Mouse (Mus musculus): ENCODE measurements around the gene Apex1. TPM values are rescaled to one million over a fixed set of nuclear protein-coding genes. Genes with fewer than 3 reads are reported as not detected.

The Apex1 gene
- polyA plus RNA-seq, 1 experiment from 2014 or later, result 92.1 TPM

GRCm38 (mm10) chr14:50973700-50974099 lies 48.9 kb downstream of the Apex1 start:
- TF ChIP-seq CTCF (IDR thresholded peaks at IDR 0.05; ENCODE audit: low read depth) (no peak), EP300 (optimal IDR thresholded peaks at IDR 0.05) (no peak)
- WGBS, result 36% methylated on average over 4 of the region's 4 CpGs
- H3K4me1 ChIP-seq (replicated peaks; ENCODE audit: control insufficient read depth, insufficient read depth), result no peaks in the 10 kb centered on the region
- H3K27me3 ChIP-seq (ENCODE audit: control insufficient read depth, insufficient read depth, low read length), result no peaks in the 10 kb centered on the region
- H3K9me3 ChIP-seq (ENCODE audit: control insufficient read depth, low read length), result no peaks in the 10 kb centered on the region
- DNase-seq (ENCODE audit: low spot score) (no peak), ATAC-seq (ENCODE audit: low FRiP score, low TSS enrichment) (no peak)
- H3K4me3 ChIP-seq (ENCODE audit: low read depth, low read length), result no peak overlapping the region
- H3K4me2 ChIP-seq (replicated peaks; ENCODE audit: low read depth), result no peak overlapping the region
- no peak overlapping the region for H3K27ac ChIP-seq (replicated peaks)
- no peak overlapping the region for H3K9ac ChIP-seq (ENCODE audit: low read length)
- no peaks in the 10 kb centered on the region for H3K36me3 ChIP-seq (ENCODE audit: control insufficient read depth, insufficient read depth, low read length)

DNA sequence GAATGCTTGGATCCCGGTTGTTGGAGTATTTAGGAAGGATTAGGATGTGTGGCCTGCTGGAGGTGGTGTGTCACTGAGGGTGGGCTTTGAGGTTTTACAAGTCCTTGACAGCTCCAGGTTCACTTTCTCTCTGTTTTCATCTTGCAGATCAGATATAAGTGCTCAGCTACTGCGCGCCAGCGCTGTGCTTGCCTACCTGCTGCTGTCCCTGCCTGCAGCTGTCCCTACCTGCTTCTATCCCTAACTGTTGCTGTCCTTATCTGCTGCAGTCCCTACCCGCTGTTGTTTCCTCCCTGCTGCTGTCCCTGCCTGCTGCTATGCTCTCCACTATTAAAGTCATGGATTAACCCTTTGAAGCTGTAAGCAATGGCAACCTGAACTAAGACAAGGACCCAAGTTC lies 50.2 kb downstream of the Apex1 start:
- no peak for DNase-seq (ENCODE audit: low spot score)
- ATAC-seq (ENCODE audit: low FRiP score, low TSS enrichment), result no peak
- Histone ChIP-seq H3K4me1 (replicated peaks; ENCODE audit: control insufficient read depth, insufficient read depth) (no peaks in the 10 kb centered on the region), H3K9ac (ENCODE audit: low read length) (no peak overlapping the region), H3K27me3 (ENCODE audit: control insufficient read depth, insufficient read depth, low read length) (no peaks in the 10 kb centered on the region), H3K4me2 (replicated peaks; ENCODE audit: low read depth) (no peak overlapping the region), H3K9me3 (ENCODE audit: control insufficient read depth, low read length) (no peaks in the 10 kb centered on the region), H3K4me3 (ENCODE audit: low read depth, low read length) (no peak overlapping the region), H3K27ac (replicated peaks) (no peak overlapping the region), H3K36me3 (ENCODE audit: control insufficient read depth, insufficient read depth, low read length) (no peaks in the 10 kb centered on the region)
- TF ChIP-seq EP300 (optimal IDR thresholded peaks at IDR 0.05) (no peak), CTCF (IDR thresholded peaks at IDR 0.05; ENCODE audit: low read depth) (no peak)
- WGBS, result 62% methylated on average over 5 of the region's 5 CpGs

DNA sequence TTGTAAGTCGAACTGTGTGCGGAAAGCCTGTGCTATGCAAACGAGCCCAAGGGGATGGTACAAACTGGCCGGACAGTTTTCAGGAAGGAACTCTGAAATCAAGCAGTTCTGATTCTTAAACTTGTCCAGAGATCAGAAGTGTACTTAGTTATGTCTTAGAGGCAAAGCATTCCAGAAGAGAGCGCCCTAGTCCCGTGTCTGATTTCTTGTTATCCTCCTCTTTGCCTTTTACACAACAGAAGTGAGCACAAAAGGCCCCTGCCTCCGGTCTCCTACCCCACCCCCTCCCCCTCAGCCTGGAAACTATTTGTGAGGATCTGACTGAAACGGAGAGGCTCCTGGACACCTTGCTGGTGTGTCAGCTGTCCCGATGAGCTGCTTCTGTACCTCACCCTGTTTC lies 51.9 kb downstream of the Apex1 start:
- Histone ChIP-seq H3K4me3 (ENCODE audit: low read depth, low read length) (no peak overlapping the region), H3K4me1 (replicated peaks; ENCODE audit: control insufficient read depth, insufficient read depth) (no peaks in the 10 kb centered on the region), H3K9ac (ENCODE audit: low read length) (no peak overlapping the region), H3K9me3 (ENCODE audit: control insufficient read depth, low read length) (no peaks in the 10 kb centered on the region), H3K4me2 (replicated peaks; ENCODE audit: low read depth) (no peak overlapping the region), H3K27me3 (ENCODE audit: control insufficient read depth, insufficient read depth, low read length) (no peaks in the 10 kb centered on the region), H3K27ac (replicated peaks) (no peak overlapping the region), H3K36me3 (ENCODE audit: control insufficient read depth, insufficient read depth, low read length) (no peaks in the 10 kb centered on the region)
- 23% methylated on average over 9 of the region's 9 CpGs for WGBS
- no peak for DNase-seq (ENCODE audit: low spot score)
- TF ChIP-seq CTCF (IDR thresholded peaks at IDR 0.05; ENCODE audit: low read depth) (peak; percentile 57), EP300 (optimal IDR thresholded peaks at IDR 0.05) (no peak)
- no peak for ATAC-seq (ENCODE audit: low FRiP score, low TSS enrichment)

Other genes starting within 250 kb of the Apex1 start
- gene Olfr747, start 231.8 kb upstream of the Apex1 start, polyA plus RNA-seq (2015; fragmentation: Nextera tagmentation; extraction: Ambion mirVana), result not detected in 2 replicates
- gene Olfr748, start 217.6 kb upstream of the Apex1 start, polyA plus RNA-seq (2015; fragmentation: Nextera tagmentation; extraction: Ambion mirVana), result not detected in 2 replicates
- not detected in 2 replicates for gene Olfr749, start 179.9 kb upstream of the Apex1 start, polyA plus RNA-seq (2015; fragmentation: Nextera tagmentation; extraction: Ambion mirVana)
- 35.1 and 37.0 TPM in 2 replicates for gene Ttc5, start 139.4 kb upstream of the Apex1 start, polyA plus RNA-seq (2015; fragmentation: Nextera tagmentation; extraction: Ambion mirVana)
- gene Ccnb1ip1, start 117.2 kb upstream of the Apex1 start, polyA plus RNA-seq (2015; fragmentation: Nextera tagmentation; extraction: Ambion mirVana), result not detected in 2 replicates
- gene Parp2, start 117.1 kb upstream of the Apex1 start, polyA plus RNA-seq (2015; fragmentation: Nextera tagmentation; extraction: Ambion mirVana), result 27.9 and 28.7 TPM in 2 replicates
- gene Tep1, start 54.4 kb upstream of the Apex1 start, polyA plus RNA-seq (2015; fragmentation: Nextera tagmentation; extraction: Ambion mirVana), result 6.2 and 7.8 TPM in 2 replicates
- gene Klhl33, start 27.5 kb upstream of the Apex1 start, polyA plus RNA-seq (2015; fragmentation: Nextera tagmentation; extraction: Ambion mirVana), result 0.31 and 0.33 TPM in 2 replicates
- gene Osgep, start 75 bp upstream of the Apex1 start, polyA plus RNA-seq (2015; fragmentation: Nextera tagmentation; extraction: Ambion mirVana), result 69.4 and 71.7 TPM in 2 replicates
- 38.3 and 42.7 TPM in 2 replicates for gene Pip4p1, start 5.9 kb downstream of the Apex1 start, polyA plus RNA-seq (2015; fragmentation: Nextera tagmentation; extraction: Ambion mirVana)
- 44.7 and 48.6 TPM in 2 replicates for gene Pnp, start 6.1 kb downstream of the Apex1 start, polyA plus RNA-seq (2015; fragmentation: Nextera tagmentation; extraction: Ambion mirVana)
- not detected in 2 replicates for gene Gm49342, start 19.5 kb downstream of the Apex1 start, polyA plus RNA-seq (2015; fragmentation: Nextera tagmentation; extraction: Ambion mirVana)
- 0.33 and 0.40 TPM in 2 replicates for gene Pnp2, start 31.0 kb downstream of the Apex1 start, polyA plus RNA-seq (2015; fragmentation: Nextera tagmentation; extraction: Ambion mirVana)
- gene Rnase10, start 82.8 kb downstream of the Apex1 start, polyA plus RNA-seq (2015; fragmentation: Nextera tagmentation; extraction: Ambion mirVana), result 0.11 and 0.23 TPM in 2 replicates
- gene Rnase9, start 116.9 kb downstream of the Apex1 start, polyA plus RNA-seq (2015; fragmentation: Nextera tagmentation; extraction: Ambion mirVana), result not detected in 2 replicates
- gene Rnase11, start 125.2 kb downstream of the Apex1 start, polyA plus RNA-seq (2015; fragmentation: Nextera tagmentation; extraction: Ambion mirVana), result not detected in 2 replicates
- gene Rnase12, start 132.7 kb downstream of the Apex1 start, polyA plus RNA-seq (2015; fragmentation: Nextera tagmentation; extraction: Ambion mirVana), result 0.52 and 0.57 TPM in 2 replicates
- not detected in 2 replicates for gene Olfr750, start 149.5 kb downstream of the Apex1 start, polyA plus RNA-seq (2015; fragmentation: Nextera tagmentation; extraction: Ambion mirVana)
- gene Rnase4, start 166.1 kb downstream of the Apex1 start, polyA plus RNA-seq (2015; fragmentation: Nextera tagmentation; extraction: Ambion mirVana), result 152 and 157 TPM in 2 replicates
- gene Ang, start 166.2 kb downstream of the Apex1 start, polyA plus RNA-seq (2015; fragmentation: Nextera tagmentation; extraction: Ambion mirVana), result 27.7 and 29.5 TPM in 2 replicates
- not detected in 2 replicates for gene Eddm3b, start 189.5 kb downstream of the Apex1 start, polyA plus RNA-seq (2015; fragmentation: Nextera tagmentation; extraction: Ambion mirVana)
- gene Rnase6, start 198.9 kb downstream of the Apex1 start, polyA plus RNA-seq (2015; fragmentation: Nextera tagmentation; extraction: Ambion mirVana), result 1.2 and 1.3 TPM in 2 replicates
- 21.1 and 24.2 TPM in 2 replicates for gene Rnase1, start 221.8 kb downstream of the Apex1 start, polyA plus RNA-seq (2015; fragmentation: Nextera tagmentation; extraction: Ambion mirVana)
- gene Rnase2b, start 237.3 kb downstream of the Apex1 start, polyA plus RNA-seq (2015; fragmentation: Nextera tagmentation; extraction: Ambion mirVana), result 0.31 and 0.39 TPM in 2 replicates

All from stomach, postnatal 0 days (tissue).